Mouse (Mus musculus) gastrocnemius, adult 8-10 months (tissue): ENCODE measurements around the gene Tekt5. TPM values are rescaled to one million over a fixed set of nuclear protein-coding genes. Genes with fewer than 3 reads are reported as not detected.
A peak's percentile ranks its signal among the peaks of the same experiment; 100 is the strongest.

ENCODE experiments used
- DNase-seq, 2 experiments: peaks; one replicate each; pipeline ENCODE4 v3.0.0; 2022; ENCODE audit warnings: low spot score in 2 of 2
- total RNA-seq, 4 experiments: library from RNA; stranded (reverse); gene quantifications; 2 replicates each; pipeline ENCODE4 v1.2.4; 2022

The Tekt5 gene
- not detected for total RNA-seq

- no peak for DNase-seq
Observed at GRCm38 (mm10) chr16:10394699-10395540, at the start of gene Tekt5. Tekt5 (minus strand) TSS chr16:10395490.

GRCm38 (mm10) chr16:10443723-10444122 is 48.4 kb upstream of the Tekt5 start:
- DNase-seq = no peak

GRCm38 (mm10) chr16:10441761-10442160 is 46.5 kb upstream of the Tekt5 start:
- DNase-seq = no peak

GRCm38 (mm10) chr16:10441328-10441727 is 46.0 kb upstream of the Tekt5 start:
- no peak for DNase-seq

GRCm38 (mm10) chr16:10438055-10438454 is 42.8 kb upstream of the Tekt5 start:
- no peak for DNase-seq

- DNase-seq = no peak
Observed at GRCm38 (mm10) chr16:10436166-10436565, 40.9 kb upstream of the Tekt5 start.

- DNase-seq = no peak
Observed at GRCm38 (mm10) chr16:10433344-10433743, 38.1 kb upstream of the Tekt5 start.

- DNase-seq = no peak
Observed at GRCm38 (mm10) chr16:10432387-10432786, 37.1 kb upstream of the Tekt5 start.

GRCm38 (mm10) chr16:10431911-10432310 is 36.6 kb upstream of the Tekt5 start:
- no peak for DNase-seq

- DNase-seq = no peak
Observed at GRCm38 (mm10) chr16:10420447-10421054, 25.3 kb upstream of the Tekt5 start.

- DNase-seq = no peak
Observed at GRCm38 (mm10) chr16:10417723-10418259, 22.5 kb upstream of the Tekt5 start.

- no peak for DNase-seq
Observed at GRCm38 (mm10) chr16:10416866-10417265, 21.6 kb upstream of the Tekt5 start.

GRCm38 (mm10) chr16:10415976-10416375 is 20.7 kb upstream of the Tekt5 start:
- no peak for DNase-seq

- peak; percentile 86 to 90 for DNase-seq
Observed at GRCm38 (mm10) chr16:10411764-10412746, 16.8 kb upstream of the Tekt5 start, which contains the start of gene Nubp1. Nubp1 (plus strand) TSS chr16:10411948.

GRCm38 (mm10) chr16:10399160-10399559 is 3.9 kb upstream of the Tekt5 start:
- peak; percentile 64 to 66 for DNase-seq

- no peak for DNase-seq
Observed at GRCm38 (mm10) chr16:10398755-10399154, 3.5 kb upstream of the Tekt5 start.

GRCm38 (mm10) chr16:10392587-10392986 is 2.7 kb downstream of the Tekt5 start:
- no peak for DNase-seq

- DNase-seq = no peak
Observed at GRCm38 (mm10) chr16:10388634-10389365, 6.5 kb downstream of the Tekt5 start.

GRCm38 (mm10) chr16:10385261-10385660 is 10.0 kb downstream of the Tekt5 start:
- DNase-seq = no peak

GRCm38 (mm10) chr16:10384544-10384943 is 10.7 kb downstream of the Tekt5 start:
- no peak for DNase-seq
